Mouse (Mus musculus) spleen, adult 2 months (tissue): ENCODE results near the gene Myh7. TPM values are rescaled to one million over a fixed set of nuclear protein-coding genes. Genes with fewer than 3 reads are reported as not detected.
"Not testable (repeated sequence)": the region's sequence is repeated elsewhere in the genome, so short reads cannot be mapped to it uniquely, and the experiment has no call there.

Source experiments
- DNase-seq, 2 experiments: peaks; one replicate each; pipeline versions ENCODE4 v3.0.0 to v3.0.0-alpha.2; 2012 to 2021; ENCODE audit warnings: low spot score in 2 of 2, low read depth in 1 of 2
- H3K27ac ChIP-seq: fragments of 200-500 bp; 2 replicates; pipeline ENCODE4 v1.5.1; 2012; ENCODE audit warnings: low read length, inconsistent platforms; ENCODE audit not compliant: insufficient read depth
- H3K27me3 ChIP-seq: fragments of 200-500 bp; 2 replicates; pipeline ENCODE4 v1.6.1; 2012; ENCODE audit warnings: mild to moderate bottlenecking, moderate library complexity, low read length, inconsistent platforms; ENCODE audit not compliant: control insufficient read depth, insufficient read depth
- H3K36me3 ChIP-seq: fragments of 200-500 bp; 2 replicates; pipeline ENCODE4 v1.6.1; 2012; ENCODE audit warnings: mild to moderate bottlenecking, low read length, inconsistent platforms; ENCODE audit not compliant: control insufficient read depth, insufficient read depth
- H3K4me1 ChIP-seq: fragments of 200-500 bp; 2 replicates; pipeline ENCODE4 v1.6.1; 2011; ENCODE audit warnings: inconsistent platforms; ENCODE audit not compliant: control insufficient read depth, insufficient read depth, insufficient read length
- H3K4me3 ChIP-seq: fragments of 200-500 bp; 2 replicates; pipeline ENCODE4 v1.5.1; 2011; ENCODE audit warnings: mild to moderate bottlenecking, inconsistent platforms; ENCODE audit not compliant: insufficient read depth, insufficient read length; ENCODE audit errors: extremely low read depth
- CTCF ChIP-seq: fragments of 200-500 bp; IDR thresholded peaks from 2 replicates; pipeline ENCODE4 v1.5.1; 2011; ENCODE audit warnings: mild to moderate bottlenecking, inconsistent platforms; ENCODE audit not compliant: insufficient read depth, insufficient read length, insufficient replicate concordance; ENCODE audit errors: extremely low read depth
- POLR2A ChIP-seq: fragments of 200-500 bp; IDR thresholded peaks from 2 replicates; pipeline ENCODE4 v1.6.1; 2011; ENCODE audit warnings: low read depth, low read length, inconsistent platforms
- WGBS: fragments of 180-500 bp; shearing (Covaris S2); methylation state at CpG from one replicate; pipeline ENCODE4 v1.1.7; 2018; 5-methylcytosine and 5-hydroxymethylcytosine counted together
- polyA plus RNA-seq: library from polyadenylated mRNA; depleted of rRNA; stranded (reverse); fragments of >200 nt; gene quantifications from 2 replicates; pipeline ENCODE4 v1.2.3, GENCODE M21; 2012; rRNA removed

Gene Myh7
- not detected in 2 replicates for polyA plus RNA-seq

GRCm38 (mm10) chr14:54994136-54994868 is at the start of gene Myh7:
Myh7 (minus strand) TSS chr14:54994626.
- Histone ChIP-seq H3K4me1 (no peaks in the 10 kb centered on the region), H3K4me3 (no peak within 1 kb of the TSS), H3K27ac (no peak within 1 kb of the TSS), H3K36me3 (no peaks in the 10 kb centered on the region), H3K27me3 (no peaks in the 10 kb centered on the region)
- DNase-seq, result no peak
- TF ChIP-seq POLR2A, result no peak
- TF ChIP-seq CTCF, result no peak
- 62% methylated on average over 11 of the region's 11 CpGs for WGBS

- not testable (repeated sequence) for DNase-seq, H3K4me3 ChIP-seq, H3K27me3 ChIP-seq, H3K27ac ChIP-seq, H3K36me3 ChIP-seq, H3K4me1 ChIP-seq
- 67% methylated on average over 2 of the region's 2 CpGs for WGBS
Observed at GRCm38 (mm10) chr14:55043694-55044093, 49.3 kb upstream of the Myh7 start.

GRCm38 (mm10) chr14:55032695-55033225 is 38.3 kb upstream of the Myh7 start:
- H3K27me3 ChIP-seq, result no peaks in the 10 kb centered on the region
- DNase-seq, result no peak
- no peak overlapping the region for H3K4me3 ChIP-seq
- no peaks in the 10 kb centered on the region for H3K36me3 ChIP-seq
- H3K4me1 ChIP-seq, result no peaks in the 10 kb centered on the region
- H3K27ac ChIP-seq, result no peak overlapping the region
- 80% methylated on average over 19 of the region's 19 CpGs for WGBS
- no peak for TF ChIP-seq CTCF
- no peak for TF ChIP-seq POLR2A

- no peaks in the 10 kb centered on the region for H3K27me3 ChIP-seq
- no peaks in the 10 kb centered on the region for H3K4me1 ChIP-seq
- H3K36me3 ChIP-seq, result peaks cover 6% of the 10 kb centered on the region
- TF ChIP-seq CTCF, result no peak
- no peak for TF ChIP-seq POLR2A
- no peak overlapping the region for H3K27ac ChIP-seq
- no peak for DNase-seq
- 36% methylated on average over 11 of the region's 11 CpGs for WGBS
- no peak overlapping the region for H3K4me3 ChIP-seq
Observed at GRCm38 (mm10) chr14:55029034-55029698, 34.7 kb upstream of the Myh7 start.

- Histone ChIP-seq H3K27ac (no peak overlapping the region), H3K27me3 (no peaks in the 10 kb centered on the region), H3K4me1 (no peaks in the 10 kb centered on the region), H3K4me3 (no peak overlapping the region), H3K36me3 (peaks cover 8% of the 10 kb centered on the region)
- TF ChIP-seq POLR2A (no peak), CTCF (no peak)
- WGBS, result 77% methylated on average over 5 of the region's 5 CpGs
- no peak for DNase-seq
Observed at GRCm38 (mm10) chr14:55028333-55028835, 34.0 kb upstream of the Myh7 start.

GRCm38 (mm10) chr14:55027653-55028052 is 33.2 kb upstream of the Myh7 start:
- DNase-seq, result no peak
- WGBS, result 74% methylated on average over 6 of the region's 6 CpGs
- H3K4me3 ChIP-seq, result no peak overlapping the region
- H3K4me1 ChIP-seq, result no peaks in the 10 kb centered on the region
- H3K27me3 ChIP-seq, result no peaks in the 10 kb centered on the region
- TF ChIP-seq POLR2A (no peak), CTCF (no peak)
- peaks cover 14% of the 10 kb centered on the region for H3K36me3 ChIP-seq
- H3K27ac ChIP-seq, result no peak overlapping the region

GRCm38 (mm10) chr14:55027251-55027650 is 32.8 kb upstream of the Myh7 start:
- Histone ChIP-seq H3K4me3 (no peak overlapping the region), H3K36me3 (peaks cover 19% of the 10 kb centered on the region), H3K27me3 (no peaks in the 10 kb centered on the region), H3K27ac (no peak overlapping the region), H3K4me1 (no peaks in the 10 kb centered on the region)
- TF ChIP-seq CTCF, result no peak
- no peak for TF ChIP-seq POLR2A
- no peak for DNase-seq
- WGBS, result 64% methylated on average over 5 of the region's 5 CpGs
